Mouse (Mus musculus) myocyte (in vitro differentiated cells): ENCODE results near the gene Dlg4.

ENCODE experiments used
- MYOD1 ChIP-seq, 3 experiments: IDR thresholded peaks; one replicate each; pipeline ENCODE4 v1.6.1; 2011; ENCODE audit warnings: control low read depth in 2 of 3, low read depth in 2 of 3, mild to moderate bottlenecking in 2 of 3, moderate library complexity in 1 of 3; ENCODE audit not compliant: insufficient read length in 2 of 3, control insufficient read depth in 1 of 3
- MYOG ChIP-seq, 3 experiments: IDR thresholded peaks; one replicate each; pipeline ENCODE4 v1.6.1; 2011; ENCODE audit warnings: control low read depth in 2 of 3, low read depth in 2 of 3, mild to moderate bottlenecking in 2 of 3; ENCODE audit not compliant: insufficient read length in 2 of 3, control insufficient read depth in 1 of 3, insufficient read depth in 1 of 3
- POLR2A ChIP-seq: IDR thresholded peaks from one replicate; pipeline ENCODE4 v1.6.1; 2011; ENCODE audit warnings: low read depth, mild to moderate bottlenecking, control low read depth, moderate library complexity; ENCODE audit not compliant: insufficient read length

GRCm38 (mm10) chr11:70040184-70040583 is 23.4 kb downstream of the Dlg4 start:
- no peak for TF ChIP-seq POLR2A
- no peak for TF ChIP-seq MYOG (IDR thresholded peaks at IDR 0.05; ENCODE audit: control insufficient read depth in 1 of 3, insufficient read depth in 1 of 3, insufficient read length in 2 of 3, low read depth in 2 of 3)
- TF ChIP-seq MYOD1 (IDR thresholded peaks at IDR 0.05; ENCODE audit: control insufficient read depth in 1 of 3, insufficient read length in 2 of 3, low read depth in 2 of 3): no peak
